Mouse (Mus musculus) erythroblast, embryonic 14.5 days (primary cell): ENCODE results near the gene Etv5. TPM values are rescaled to one million over a fixed set of nuclear protein-coding genes. Genes with fewer than 3 reads are reported as not detected.

ENCODE experiments used
- H3K27me3 ChIP-seq: 2 replicates; pipeline ENCODE4 v1.6.1; 2012; ENCODE audit warnings: inconsistent platforms; ENCODE audit not compliant: control insufficient read depth
- H3K36me3 ChIP-seq: 2 replicates; pipeline ENCODE4 v1.6.1; 2012; ENCODE audit warnings: mild to moderate bottlenecking, inconsistent platforms; ENCODE audit not compliant: control insufficient read depth
- H3K4me1 ChIP-seq: 2 replicates; pipeline ENCODE4 v1.6.1; 2012; ENCODE audit warnings: inconsistent platforms; ENCODE audit not compliant: control insufficient read depth
- H3K4me3 ChIP-seq: replicated peaks from 2 replicates; pipeline ENCODE3; 2012; ENCODE audit warnings: moderate library complexity, mild to moderate bottlenecking, inconsistent platforms
- H3K9me3 ChIP-seq: 2 replicates; pipeline ENCODE4 v1.6.1; 2012; ENCODE audit warnings: low read length, inconsistent platforms, mixed read lengths; ENCODE audit not compliant: control insufficient read depth
- GATA1 ChIP-seq: IDR thresholded peaks from 2 replicates; pipeline ENCODE4 v1.6.1; 2012; ENCODE audit warnings: low read length, inconsistent platforms, mixed read lengths
- TAL1 ChIP-seq: IDR thresholded peaks from 3 replicates; pipeline ENCODE4 v1.6.1; 2012; ENCODE audit warnings: low read length, inconsistent platforms, mixed read lengths
- polyA plus RNA-seq: library from polyadenylated mRNA; stranded (reverse); fragments of >175 nt; gene quantifications from 2 replicates; pipeline ENCODE4 v1.2.3, GENCODE M21; 2012

Etv5 gene
- polyA plus RNA-seq, 1 experiment: 0.18 TPM

GRCm38 (mm10) chr16:22416140-22416848 is 23.2 kb downstream of the Etv5 start:
- Histone ChIP-seq H3K4me1 (no peaks in the 10 kb centered on the region), H3K9me3 (no peaks in the 10 kb centered on the region), H3K36me3 (no peaks in the 10 kb centered on the region), H3K27me3 (no peaks in the 10 kb centered on the region), H3K4me3 (no peak overlapping the region)
- TF ChIP-seq GATA1 (no peak), TAL1 (no peak)

- Histone ChIP-seq H3K4me3 (no peak overlapping the region), H3K4me1 (peaks cover 6% of the 10 kb centered on the region; the same call in 1 of the 2 replicates), H3K27me3 (no peaks in the 10 kb centered on the region), H3K9me3 (no peaks in the 10 kb centered on the region), H3K36me3 (no peaks in the 10 kb centered on the region; the same call in 1 of the 2 replicates)
- TF ChIP-seq TAL1 (no peak), GATA1 (no peak)
Observed at GRCm38 (mm10) chr16:22414205-22414754, 25.2 kb downstream of the Etv5 start.

- Histone ChIP-seq H3K4me1 (peaks cover 6% of the 10 kb centered on the region; the same call in 1 of the 2 replicates), H3K36me3 (no peaks in the 10 kb centered on the region; the same call in 1 of the 2 replicates), H3K9me3 (no peaks in the 10 kb centered on the region), H3K4me3 (no peak overlapping the region), H3K27me3 (no peaks in the 10 kb centered on the region)
- TF ChIP-seq GATA1 (no peak), TAL1 (no peak)
Observed at GRCm38 (mm10) chr16:22412459-22413229, 26.9 kb downstream of the Etv5 start.

GRCm38 (mm10) chr16:22411764-22412163 is 27.8 kb downstream of the Etv5 start:
- no peak overlapping the region for H3K4me3 ChIP-seq
- no peaks in the 10 kb centered on the region for H3K9me3 ChIP-seq
- no peaks in the 10 kb centered on the region; the same call in 1 of the 2 replicates for H3K36me3 ChIP-seq
- peaks cover 6% of the 10 kb centered on the region; the same call in 1 of the 2 replicates for H3K4me1 ChIP-seq
- no peaks in the 10 kb centered on the region for H3K27me3 ChIP-seq
- no peak for TF ChIP-seq TAL1
- TF ChIP-seq GATA1: no peak

- H3K27me3 ChIP-seq: no peaks in the 10 kb centered on the region
- peaks cover 6% of the 10 kb centered on the region; the same call in 1 of the 2 replicates for H3K4me1 ChIP-seq
- H3K4me3 ChIP-seq: no peak overlapping the region
- no peaks in the 10 kb centered on the region for H3K9me3 ChIP-seq
- H3K36me3 ChIP-seq: no peaks in the 10 kb centered on the region; the same call in 1 of the 2 replicates
- TF ChIP-seq GATA1 (no peak), TAL1 (no peak)
Observed at GRCm38 (mm10) chr16:22410000-22410399, 29.5 kb downstream of the Etv5 start.

- no peaks in the 10 kb centered on the region; the same call in 1 of the 2 replicates for H3K36me3 ChIP-seq
Observed at GRCm38 (mm10) chr16:22408642-22409360, 30.7 kb downstream of the Etv5 start.

GRCm38 (mm10) chr16:22406747-22407146 is 32.8 kb downstream of the Etv5 start:
- Histone ChIP-seq H3K36me3 (no peaks in the 10 kb centered on the region; the same call in 1 of the 2 replicates), H3K9me3 (no peaks in the 10 kb centered on the region)
- TF ChIP-seq GATA1 (no peak), TAL1 (no peak)

More at GRCm38 (mm10) chr16:22408642-22409360, 30.7 kb downstream of the Etv5 start:
- no peak for TF ChIP-seq GATA1
- TF ChIP-seq TAL1: no peak
- peaks cover 6% of the 10 kb centered on the region; the same call in 1 of the 2 replicates for H3K4me1 ChIP-seq
- H3K27me3 ChIP-seq: no peaks in the 10 kb centered on the region
- H3K4me3 ChIP-seq: no peak overlapping the region
- H3K9me3 ChIP-seq: no peaks in the 10 kb centered on the region

GRCm38 (mm10) chr16:22406050-22406449 is 33.5 kb downstream of the Etv5 start:
- Histone ChIP-seq H3K4me3 (no peak overlapping the region), H3K36me3 (no peaks in the 10 kb centered on the region; the same call in 1 of the 2 replicates), H3K9me3 (no peaks in the 10 kb centered on the region), H3K4me1 (peaks cover 6% of the 10 kb centered on the region; the same call in 1 of the 2 replicates), H3K27me3 (no peaks in the 10 kb centered on the region)
- TF ChIP-seq TAL1 (no peak), GATA1 (no peak)

More at GRCm38 (mm10) chr16:22406747-22407146, 32.8 kb downstream of the Etv5 start:
- Histone ChIP-seq H3K27me3 (no peaks in the 10 kb centered on the region), H3K4me3 (no peak overlapping the region), H3K4me1 (peaks cover 6% of the 10 kb centered on the region; the same call in 1 of the 2 replicates)
